Mouse (Mus musculus) bone marrow macrophage, adult 2 months (primary cell): ENCODE data around the gene Ptpn6. TPM values are rescaled to one million over a fixed set of nuclear protein-coding genes. Genes with fewer than 3 reads are reported as not detected.

Experiments used
- H3K27ac ChIP-seq: 2 replicates; pipeline ENCODE4 v1.5.1; 2012; ENCODE audit warnings: low read depth, low read length; ENCODE audit not compliant: insufficient read depth
- H3K4me1 ChIP-seq: 2 replicates; pipeline ENCODE4 v1.6.1; 2012; ENCODE audit warnings: low read length; ENCODE audit not compliant: control insufficient read depth, insufficient read depth
- H3K4me3 ChIP-seq: 2 replicates; pipeline ENCODE4 v1.5.1; 2012; ENCODE audit warnings: mild to moderate bottlenecking, low read length, moderate library complexity; ENCODE audit not compliant: insufficient read depth
- CTCF ChIP-seq: IDR thresholded peaks from 2 replicates; pipeline ENCODE4 v1.5.1; 2012; ENCODE audit warnings: low read depth, mild to moderate bottlenecking, low read length, moderate library complexity
- POLR2A ChIP-seq: IDR thresholded peaks from 2 replicates; pipeline ENCODE4 v1.6.1; 2012; ENCODE audit warnings: mild to moderate bottlenecking, low read depth, low read length, borderline replicate concordance
- polyA plus RNA-seq: library from polyadenylated mRNA; stranded (reverse); fragments of >200 nt; gene quantifications from 2 replicates; pipeline ENCODE4 v1.2.4, GENCODE M21; 2012; ENCODE audit not compliant: missing spikeins, insufficient read depth, insufficient read length

Ptpn6 gene
- polyA plus RNA-seq, 1 experiment = 614 TPM

DNA sequence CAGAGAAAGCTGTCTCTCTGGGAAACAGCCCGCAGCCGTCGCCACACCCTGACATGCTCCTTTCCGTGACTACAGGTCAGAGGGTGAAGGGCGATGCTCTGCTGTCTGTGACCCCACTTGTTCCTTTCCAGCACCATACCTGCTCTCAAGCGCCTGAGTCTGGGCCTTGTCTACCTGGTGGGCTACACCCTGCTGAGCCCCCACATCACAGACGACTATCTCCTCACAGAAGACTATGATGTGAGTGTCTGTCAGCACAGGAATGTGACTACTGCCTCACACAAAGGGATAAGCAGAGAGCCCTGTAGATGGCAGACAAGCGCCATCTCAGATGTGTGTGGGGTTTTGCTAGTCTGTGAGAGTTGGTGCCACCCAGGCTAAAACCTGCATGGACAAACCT, 37.2 kb downstream of the Ptpn6 start:
- Histone ChIP-seq H3K27ac (no peak overlapping the region), H3K4me1 (peaks cover 32% of the 10 kb centered on the region), H3K4me3 (no peak overlapping the region)
- no peak for TF ChIP-seq POLR2A
- no peak for TF ChIP-seq CTCF

DNA sequence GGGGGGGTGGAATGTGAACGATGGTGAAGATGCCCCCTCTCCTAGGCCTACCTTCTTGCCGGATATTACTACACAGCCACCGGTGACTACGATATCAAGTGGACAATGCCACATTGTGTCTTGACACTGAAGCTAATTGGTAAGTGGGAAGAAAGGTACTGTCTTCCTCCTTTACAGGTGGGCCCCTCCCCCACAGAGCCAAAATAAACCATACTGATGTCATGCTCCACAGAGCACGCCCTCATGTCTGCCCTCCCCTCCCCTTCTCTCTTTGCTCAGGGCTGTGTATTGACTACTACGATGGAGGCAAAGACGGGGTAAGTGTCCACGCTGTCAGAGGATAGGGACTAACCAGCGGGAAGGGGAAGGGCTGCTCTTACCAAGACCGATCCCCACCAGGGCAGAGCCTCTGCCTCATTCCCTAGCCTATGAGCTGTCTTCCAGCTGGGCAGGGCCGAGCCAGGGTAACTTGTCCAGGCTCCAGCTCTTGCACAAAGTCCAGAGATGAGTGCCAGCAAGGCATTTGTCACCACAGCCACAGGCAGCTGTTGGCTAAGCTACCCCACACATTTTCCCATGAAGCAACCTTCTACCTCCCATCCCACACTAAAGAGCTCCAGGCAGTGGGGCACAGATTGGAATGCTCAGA, 38.4 kb downstream of the Ptpn6 start:
- Histone ChIP-seq H3K27ac (no peak overlapping the region), H3K4me3 (no peak overlapping the region), H3K4me1 (peaks cover 37% of the 10 kb centered on the region)
- TF ChIP-seq CTCF = no peak

DNA sequence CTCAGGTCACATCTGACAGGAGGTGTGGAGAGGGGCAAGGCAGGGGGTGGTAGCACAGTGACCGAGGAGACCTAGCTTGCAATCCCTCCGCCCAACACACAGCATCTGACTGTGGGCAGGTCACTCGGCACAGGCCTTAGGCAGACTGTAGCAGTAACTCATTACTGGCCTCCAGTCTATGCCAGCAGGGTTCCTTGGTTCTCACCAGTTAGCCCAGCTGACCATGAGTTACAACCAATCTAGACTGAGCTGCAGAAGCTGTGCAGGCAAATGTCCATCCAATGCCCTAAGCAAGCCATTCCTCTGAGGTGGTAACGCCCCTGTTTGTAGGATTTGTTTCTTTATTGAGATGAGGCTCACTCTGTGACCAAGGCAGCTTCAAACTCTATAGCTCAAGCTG, 39.1 kb downstream of the Ptpn6 start:
- H3K27ac ChIP-seq = no peak overlapping the region
- H3K4me1 ChIP-seq = peaks cover 37% of the 10 kb centered on the region
- H3K4me3 ChIP-seq = no peak overlapping the region
- no peak for TF ChIP-seq CTCF
- TF ChIP-seq POLR2A = no peak

DNA sequence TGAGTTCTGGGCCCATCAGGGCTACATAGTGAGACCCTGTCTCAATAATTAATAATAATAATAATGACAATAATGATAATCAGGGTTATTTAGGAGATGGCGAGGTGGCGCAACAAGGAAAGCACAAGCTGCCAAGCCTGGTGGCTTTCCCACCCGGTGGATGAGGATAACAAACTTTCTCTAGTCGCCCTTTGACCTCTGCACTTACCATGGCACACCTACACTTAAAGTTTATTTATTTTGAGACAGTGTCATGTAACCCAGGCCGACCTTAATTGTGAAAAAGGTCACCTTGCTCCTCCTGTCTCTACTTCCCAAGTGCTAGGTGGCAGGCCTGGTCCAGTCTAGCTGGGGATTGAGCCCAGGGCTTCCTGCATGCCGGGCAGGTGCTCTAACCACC, 39.8 kb downstream of the Ptpn6 start:
- TF ChIP-seq CTCF = no peak
- TF ChIP-seq POLR2A = no peak
- H3K4me1 ChIP-seq = peaks cover 40% of the 10 kb centered on the region
- H3K27ac ChIP-seq = no peak overlapping the region
- no peak overlapping the region for H3K4me3 ChIP-seq

DNA sequence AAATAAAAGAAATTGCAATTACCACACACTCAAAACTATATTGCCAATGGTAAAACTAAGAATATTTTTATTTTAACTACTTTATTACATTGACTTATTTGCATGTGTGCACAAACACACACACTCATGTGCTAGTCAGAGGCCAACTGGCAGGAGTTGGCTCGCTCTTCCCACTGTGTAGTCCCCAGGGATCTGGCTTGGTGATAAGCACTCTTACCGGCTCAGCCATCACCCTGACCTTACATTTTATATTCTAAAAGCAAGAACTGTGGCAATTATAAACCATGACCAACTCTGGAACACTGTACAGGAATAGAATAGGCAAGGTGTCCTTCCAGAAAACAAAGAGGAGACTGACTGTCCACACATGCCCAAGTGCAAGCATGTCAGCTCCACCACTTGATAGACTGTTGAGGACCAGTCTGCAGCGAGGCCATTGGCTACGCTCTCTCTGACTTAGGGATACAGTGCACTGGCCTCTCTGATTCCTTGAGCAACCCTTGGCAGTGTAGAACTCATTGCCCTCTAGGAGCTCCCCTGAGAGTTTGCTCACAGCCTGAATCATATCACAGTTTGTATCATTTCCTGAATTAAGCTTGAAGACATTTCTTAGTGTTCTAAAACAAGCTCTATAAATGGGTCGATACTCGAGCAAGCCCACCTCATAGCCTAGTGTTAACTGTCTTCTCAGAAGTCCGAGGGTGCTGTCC, 41.9 kb downstream of the Ptpn6 start:
- no peak for TF ChIP-seq CTCF
- no peak for TF ChIP-seq POLR2A
- no peak overlapping the region for H3K4me3 ChIP-seq
- no peak overlapping the region for H3K27ac ChIP-seq
- peaks cover 49% of the 10 kb centered on the region for H3K4me1 ChIP-seq

DNA sequence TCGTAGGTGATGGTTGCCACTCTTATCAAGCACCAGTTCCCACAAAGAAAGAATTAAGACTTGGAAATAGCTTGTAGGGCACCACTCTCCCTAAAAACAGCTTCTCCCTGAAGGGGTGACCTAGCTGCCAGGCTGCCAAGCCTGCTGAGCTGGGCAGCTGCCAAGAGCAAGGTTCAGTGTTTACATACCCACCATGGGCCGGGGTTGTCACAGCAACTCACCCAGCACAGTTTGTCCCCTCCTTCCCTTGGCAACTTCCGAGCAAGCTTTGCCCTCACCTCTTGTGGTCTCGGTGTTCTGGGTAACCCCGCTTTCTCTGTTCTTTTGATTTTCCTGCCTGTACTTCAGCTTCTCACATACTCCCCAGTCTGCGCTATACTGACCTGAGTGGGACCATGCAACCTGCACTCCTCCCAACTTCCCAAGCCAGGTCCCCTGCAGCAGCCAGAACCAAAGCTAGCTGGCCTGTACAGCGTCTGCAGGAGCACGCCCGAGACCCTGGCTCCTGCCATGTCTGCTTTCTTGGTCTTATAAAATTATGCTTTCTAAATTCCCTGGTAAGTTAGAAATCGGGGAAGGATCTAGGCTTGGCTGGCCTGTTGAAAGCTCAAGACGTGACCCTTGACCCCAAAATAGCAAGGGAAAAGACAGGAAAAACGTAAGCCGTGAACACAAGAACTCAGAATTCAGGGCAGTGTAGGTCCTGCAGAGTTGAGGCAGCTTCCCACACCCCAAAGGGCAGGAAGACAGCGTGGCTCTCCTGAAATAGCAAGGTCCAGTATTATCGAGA, 44.2 kb downstream of the Ptpn6 start:
- Histone ChIP-seq H3K27ac (no peak overlapping the region), H3K4me1 (peaks cover 41% of the 10 kb centered on the region), H3K4me3 (no peak overlapping the region)
- TF ChIP-seq CTCF = no peak
- TF ChIP-seq POLR2A = no peak

DNA sequence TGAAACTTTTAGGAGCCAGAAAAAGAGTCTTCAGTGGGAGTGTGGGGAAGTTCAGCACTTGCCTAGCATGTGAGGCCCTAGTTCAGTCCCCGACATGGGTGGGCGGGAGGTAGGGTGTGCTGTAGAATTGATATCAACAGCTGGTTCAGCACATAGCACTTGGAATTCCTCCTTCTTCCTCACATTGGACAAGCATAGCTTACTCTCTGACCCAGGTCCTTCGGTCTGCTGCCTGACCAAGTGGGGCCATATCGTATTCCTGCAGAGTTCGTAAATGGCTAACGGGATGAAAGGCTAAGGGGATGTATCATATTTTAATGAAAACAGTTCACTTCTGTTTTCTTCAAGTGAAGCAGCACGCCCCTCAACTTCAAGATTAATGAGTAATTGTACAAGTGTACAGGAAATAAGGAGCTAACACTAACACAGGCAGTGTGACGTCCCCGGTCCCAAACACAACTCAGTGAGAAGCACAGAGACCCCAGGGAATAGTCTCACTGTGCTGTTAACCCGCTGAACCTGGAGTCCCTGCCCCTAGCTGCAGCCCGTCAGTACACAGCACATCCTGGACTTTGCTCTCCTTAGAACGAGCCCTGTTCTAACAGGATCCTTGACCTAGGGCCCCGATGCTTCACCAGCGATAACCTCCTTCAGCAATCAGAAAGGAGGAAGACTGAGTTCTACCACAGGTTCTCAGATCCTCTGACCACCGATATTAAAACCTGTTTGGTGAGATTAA, 45.1 kb downstream of the Ptpn6 start:
- no peak for TF ChIP-seq CTCF
- TF ChIP-seq POLR2A = no peak
- Histone ChIP-seq H3K4me3 (no peak overlapping the region), H3K4me1 (peaks cover 45% of the 10 kb centered on the region), H3K27ac (no peak overlapping the region)

DNA sequence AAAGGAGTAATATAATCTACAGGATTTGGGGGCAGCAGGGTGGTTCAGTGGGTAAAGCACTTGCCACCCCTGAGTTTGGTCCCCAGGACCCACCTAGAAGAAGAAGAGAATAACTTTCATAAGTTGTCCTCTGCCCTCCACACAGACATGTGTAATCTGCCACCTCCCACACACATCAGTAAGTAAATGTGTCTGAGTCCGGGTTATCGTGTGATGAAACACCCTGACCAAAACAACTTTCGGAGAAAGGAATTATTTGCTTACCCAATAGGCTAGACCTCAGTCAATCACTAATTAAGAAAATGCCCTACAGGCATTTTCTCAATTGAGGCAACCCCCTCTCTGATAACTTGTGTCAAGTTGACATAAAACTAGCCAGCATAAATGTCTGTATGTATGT, 48.0 kb downstream of the Ptpn6 start:
- H3K4me1 ChIP-seq = peaks cover 39% of the 10 kb centered on the region
- no peak overlapping the region for H3K27ac ChIP-seq
- no peak for TF ChIP-seq CTCF
- TF ChIP-seq POLR2A = no peak
- no peak overlapping the region for H3K4me3 ChIP-seq

DNA sequence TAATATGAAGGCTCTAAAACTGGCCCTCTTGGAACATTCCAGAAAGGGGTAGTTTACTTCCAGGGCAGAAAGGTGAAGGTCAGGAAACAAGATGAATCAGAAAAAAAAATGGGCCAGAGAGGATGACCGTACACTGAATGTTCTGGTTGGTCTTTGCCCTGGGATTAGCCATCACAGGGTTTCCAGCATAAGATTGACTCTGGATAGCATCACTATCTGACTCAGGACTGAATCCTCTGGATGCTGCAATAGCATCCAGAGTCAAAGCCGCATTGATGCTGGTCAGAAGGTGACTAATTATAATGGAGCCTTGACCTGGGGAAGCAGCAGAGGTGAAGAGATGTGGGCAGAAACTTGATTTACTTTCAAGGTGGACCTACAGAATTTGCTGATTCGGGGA, 49.5 kb downstream of the Ptpn6 start:
- no peak for TF ChIP-seq POLR2A
- TF ChIP-seq CTCF = no peak
- Histone ChIP-seq H3K4me3 (no peak overlapping the region), H3K4me1 (peaks cover 50% of the 10 kb centered on the region), H3K27ac (peak overlapping the region; percentile 93)
